Comparison of ENCODE assay signal across 8 mouse cellular contexts in genomic region chr8:104540238-104540637, GRCm38 (mm10). TPM values are rescaled to one million over a fixed set of nuclear protein-coding genes. Genes with fewer than 3 reads are reported as not detected.
A peak's percentile ranks its signal among the peaks of the same experiment; 100 is the strongest.
DNase-seq lines count a peak whose midpoint lies in the region; ATAC-seq and TF ChIP-seq lines count a peak whose summit lies in the region.
"Had no signal": no experiment of that assay in that cellular context is flagged by ENCODE, and none has a peak within 500 bp of the region (broad histone marks: within the 10 kb centered on the region; RNA-seq: fewer than 3 reads in every experiment).

No protein-coding gene starts in this region.

- intact Hi-C loops in left cerebral cortex, adult 2 months (cut with DNase I): no loop called here
- intact Hi-C loops in left cerebral cortex, postnatal 36 days (cut with DNase I): no loop called here

- peak overlapping the region; percentile 98 for H3K27ac ChIP-seq in left cerebral cortex, adult 2 months
- no peak overlapping the region for H3K27ac ChIP-seq in forebrain, embryonic 15.5 days (replicated peaks)
- no peak overlapping the region for H3K27ac ChIP-seq in liver, embryonic 12.5 days
- H3K27ac ChIP-seq in stomach, embryonic 15.5 days: no peak overlapping the region

- no peak for DNase-seq in left cerebral cortex, adult 2 months (ENCODE audit: extremely low spot score in 1 of 2, low spot score in 2 of 2)
- no peak for DNase-seq in left cerebral cortex, postnatal 36 days (ENCODE audit: low spot score in 2 of 2)
- DNase-seq in T-cell, adult 2 months (ENCODE audit: low spot score): no peak
- DNase-seq in cerebellum, adult 11-12 months: no peak

- peaks cover 21% of the 10 kb centered on the region for H3K4me1 ChIP-seq in forebrain, embryonic 15.5 days
- peaks cover 24% of the 10 kb centered on the region for H3K4me1 ChIP-seq in liver, embryonic 12.5 days
- H3K4me1 ChIP-seq in stomach, embryonic 15.5 days: peaks cover 13% of the 10 kb centered on the region

- H3K9ac ChIP-seq in forebrain, embryonic 15.5 days (replicated peaks): peak overlapping the region; percentile 39; the same call in 1 of the 2 replicates
- H3K9ac ChIP-seq in liver, embryonic 12.5 days: no peak overlapping the region
- H3K9ac ChIP-seq in stomach, embryonic 15.5 days: no peak overlapping the region

- no peaks in the 10 kb centered on the region for H3K9me3 ChIP-seq in forebrain, embryonic 15.5 days
- no peaks in the 10 kb centered on the region for H3K9me3 ChIP-seq in liver, embryonic 12.5 days (replicated peaks)
- no peaks in the 10 kb centered on the region for H3K9me3 ChIP-seq in stomach, embryonic 15.5 days

- H3K36me3 ChIP-seq in forebrain, embryonic 15.5 days: no peaks in the 10 kb centered on the region
- no peaks in the 10 kb centered on the region for H3K36me3 ChIP-seq in liver, embryonic 12.5 days
- H3K36me3 ChIP-seq in stomach, embryonic 15.5 days: no peaks in the 10 kb centered on the region

- peak overlapping the region; percentile 92 for H3K4me2 ChIP-seq in forebrain, embryonic 15.5 days (replicated peaks)
- H3K4me2 ChIP-seq in liver, embryonic 12.5 days: peak overlapping the region; percentile 72
- H3K4me2 ChIP-seq in stomach, embryonic 15.5 days: peak overlapping the region; percentile 89

- H3K27me3 ChIP-seq in forebrain, embryonic 15.5 days: peaks cover 39% of the 10 kb centered on the region
- H3K27me3 ChIP-seq in liver, embryonic 12.5 days (replicated peaks): peaks cover 72% of the 10 kb centered on the region
- peaks cover 54% of the 10 kb centered on the region for H3K27me3 ChIP-seq in stomach, embryonic 15.5 days (replicated peaks)

- TF ChIP-seq CTCF in left cerebral cortex, adult 2 months (IDR thresholded peaks at IDR 0.05): no peak

- peak; percentile 14; the same call in 1 of the 2 replicates for ATAC-seq in forebrain, embryonic 15.5 days (replicated peaks)
- 0 out of 2 replicates have a peak, but pooled peaks have one; percentile 5 for ATAC-seq in liver, embryonic 12.5 days
- no peak for ATAC-seq in stomach, embryonic 15.5 days (ENCODE audit: insufficient read depth, low FRiP score, low read depth)

- peak overlapping the region; percentile 65 for H3K4me3 ChIP-seq in left cerebral cortex, adult 2 months
- H3K4me3 ChIP-seq in forebrain, embryonic 15.5 days: peak overlapping the region; percentile 51
- peak overlapping the region; percentile 55 for H3K4me3 ChIP-seq in liver, embryonic 12.5 days
- H3K4me3 ChIP-seq in stomach, embryonic 15.5 days (replicated peaks): peak overlapping the region; percentile 45; the same call in 1 of the 2 replicates

- 35% methylated on average over 7 of the region's 7 CpGs for WGBS in forebrain, embryonic 15.5 days
- 28% methylated on average over 7 of the region's 7 CpGs for WGBS in liver, embryonic 12.5 days (ENCODE audit: insufficient replicate concordance)
- 40% methylated on average over 7 of the region's 7 CpGs for WGBS in stomach, embryonic 15.5 days

RNA-seq across cellular contexts. Expression of gene Car7, which starts 5.7 kb away (rescaled TPM):
- 10 to 100 TPM; 31.9 to 32.3 TPM for total RNA-seq in left cerebral cortex, adult 2 months (2021)
- 10 to 100 TPM; 24.7 to 34.0 TPM for total RNA-seq in left cerebral cortex, postnatal 36 days (2021)
- polyA plus RNA-seq in forebrain, embryonic 15.5 days (2015; fragmentation: Nextera tagmentation; extraction: Ambion mirVana): 1.7 and 2.0 TPM in 2 replicates
- 2.2 and 2.3 TPM in 2 replicates for polyA plus RNA-seq in liver, embryonic 12.5 days (2016; fragmentation: Nextera tagmentation; extraction: Ambion mirVana)
- 1.0 TPM in 2 replicates for polyA plus RNA-seq in stomach, embryonic 15.5 days (2015; fragmentation: Nextera tagmentation; extraction: Ambion mirVana)

RNA-seq across cellular contexts. Expression of gene Nae1, which starts 5.8 kb away (rescaled TPM):
- total RNA-seq in left cerebral cortex, adult 2 months (2021): 10 to 100 TPM; 47.0 to 51.2 TPM
- total RNA-seq in left cerebral cortex, postnatal 36 days (2021): 10 to 100 TPM; 43.5 to 49.6 TPM
- polyA plus RNA-seq in forebrain, embryonic 15.5 days (2015; fragmentation: Nextera tagmentation; extraction: Ambion mirVana): 116 and 124 TPM in 2 replicates
- polyA plus RNA-seq in liver, embryonic 12.5 days (2016; fragmentation: Nextera tagmentation; extraction: Ambion mirVana): 47.5 and 48.8 TPM in 2 replicates
- 84.4 and 91.2 TPM in 2 replicates for polyA plus RNA-seq in stomach, embryonic 15.5 days (2015; fragmentation: Nextera tagmentation; extraction: Ambion mirVana)

RNA-seq across cellular contexts. Expression of gene Terb1, which starts 30.5 kb away (rescaled TPM):
- 1 to 10 TPM; 1.9 to 2.0 TPM for total RNA-seq in left cerebral cortex, adult 2 months (2021)
- 1 to 10 TPM; 1.8 to 2.9 TPM for total RNA-seq in left cerebral cortex, postnatal 36 days (2021)
- polyA plus RNA-seq in forebrain, embryonic 15.5 days (2015; fragmentation: Nextera tagmentation; extraction: Ambion mirVana): 0.17 and 0.19 TPM in 2 replicates
- polyA plus RNA-seq in liver, embryonic 12.5 days (2016; fragmentation: Nextera tagmentation; extraction: Ambion mirVana): 0.04 and 0.07 TPM in 2 replicates
- 0.21 and 0.32 TPM in 2 replicates for polyA plus RNA-seq in stomach, embryonic 15.5 days (2015; fragmentation: Nextera tagmentation; extraction: Ambion mirVana)
- total RNA-seq: hematopoietic stem cell, adult 5-6 weeks had no signal

RNA-seq across cellular contexts. Expression of gene Pdp2, which starts 51.0 kb away (rescaled TPM):
- 1 to 10 TPM; 8.4 to 8.5 TPM for total RNA-seq in left cerebral cortex, adult 2 months (2021)
- total RNA-seq in left cerebral cortex, postnatal 36 days (2021): 1 to 10 TPM; 8.1 to 9.0 TPM
- polyA plus RNA-seq in forebrain, embryonic 15.5 days (2015; fragmentation: Nextera tagmentation; extraction: Ambion mirVana): 17.8 and 18.7 TPM in 2 replicates
- polyA plus RNA-seq in liver, embryonic 12.5 days (2016; fragmentation: Nextera tagmentation; extraction: Ambion mirVana): 5.8 and 6.0 TPM in 2 replicates
- polyA plus RNA-seq in stomach, embryonic 15.5 days (2015; fragmentation: Nextera tagmentation; extraction: Ambion mirVana): 11.8 and 13.4 TPM in 2 replicates
